Mouse (Mus musculus) forebrain, embryonic 13.5 days (tissue): Measurements from ENCODE around the gene Xirp1. TPM values are rescaled to one million over a fixed set of nuclear protein-coding genes. Genes with fewer than 3 reads are reported as not detected.
A peak's percentile ranks its signal among the peaks of the same experiment; 100 is the strongest.

Source experiments
- ATAC-seq: fragments of 200-750 bp; cut with Nextera tagmentation; 2 replicates; pipeline ENCODE4 v1.8.0; 2017
- H3K27ac ChIP-seq: fragments of 300-500 bp; sonication (generic); 2 replicates; pipeline ENCODE4 v1.5.1; 2015; ENCODE audit warnings: inconsistent platforms, mild to moderate bottlenecking, moderate library complexity
- H3K27me3 ChIP-seq: fragments of 300-500 bp; sonication (generic); 2 replicates; pipeline ENCODE4 v1.6.1; 2015; ENCODE audit warnings: mild to moderate bottlenecking, inconsistent platforms
- H3K36me3 ChIP-seq: fragments of 300-500 bp; sonication (generic); 2 replicates; pipeline ENCODE4 v1.6.1; 2015; ENCODE audit warnings: mild to moderate bottlenecking, inconsistent platforms; ENCODE audit not compliant: poor library complexity, severe bottlenecking
- H3K4me1 ChIP-seq: fragments of 300-500 bp; sonication (generic); 2 replicates; pipeline ENCODE4 v1.6.1; 2015; ENCODE audit warnings: inconsistent platforms
- H3K4me2 ChIP-seq: fragments of 300-500 bp; sonication (generic); 2 replicates; pipeline ENCODE4 v1.6.1; 2015; ENCODE audit warnings: inconsistent platforms, mild to moderate bottlenecking, moderate library complexity
- H3K4me3 ChIP-seq: fragments of 300-500 bp; sonication (generic); 2 replicates; pipeline ENCODE4 v1.5.1; 2015; ENCODE audit warnings: mild to moderate bottlenecking, inconsistent platforms
- H3K9ac ChIP-seq: fragments of 300-500 bp; sonication (generic); 2 replicates; pipeline ENCODE4 v1.6.1; 2015; ENCODE audit warnings: mild to moderate bottlenecking, inconsistent platforms
- H3K9me3 ChIP-seq: fragments of 300-500 bp; sonication (generic); replicated peaks from 2 replicates; pipeline ENCODE4 v1.6.1; 2016; ENCODE audit warnings: inconsistent platforms
- WGBS: fragments of 180-500 bp; shearing (Covaris S2); methylation state at CpG from one replicate; pipeline ENCODE4 v1.1.7; 2015; 5-methylcytosine and 5-hydroxymethylcytosine counted together
- polyA plus RNA-seq: library from polyadenylated mRNA; unstranded; fragments of >200 nt; fragmentation: Nextera tagmentation; extraction: Ambion mirVana; gene quantifications from 2 replicates; pipeline ENCODE4 v1.2.1, GENCODE M21; 2015

The Xirp1 gene
- polyA plus RNA-seq, 1 experiment from 2014 or later: not detected

- Histone ChIP-seq H3K4me3 (no peak overlapping the region), H3K9me3 (0 out of 2 replicates have a peak, but pooled peaks cover 4% of the 10 kb centered on the region), H3K36me3 (no peaks in the 10 kb centered on the region), H3K27ac (no peak overlapping the region), H3K4me1 (no peaks in the 10 kb centered on the region), H3K9ac (no peak overlapping the region), H3K4me2 (no peak overlapping the region), H3K27me3 (no peaks in the 10 kb centered on the region)
- ATAC-seq: no peak
- 84% methylated on average over 7 of the region's 7 CpGs for WGBS
Observed at GRCm38 (mm10) chr9:120043115-120043514, 19.7 kb upstream of the Xirp1 start.

GRCm38 (mm10) chr9:120037414-120037813, 14.0 kb upstream of the Xirp1 start:
- H3K4me1 ChIP-seq: no peaks in the 10 kb centered on the region
- no peak overlapping the region for H3K27ac ChIP-seq
- WGBS: 83% methylated on average over 7 of the region's 7 CpGs
- 0 out of 2 replicates have a peak, but pooled peaks cover 4% of the 10 kb centered on the region for H3K9me3 ChIP-seq
- no peak overlapping the region for H3K9ac ChIP-seq
- no peaks in the 10 kb centered on the region for H3K27me3 ChIP-seq
- H3K36me3 ChIP-seq: no peaks in the 10 kb centered on the region
- no peak overlapping the region for H3K4me2 ChIP-seq
- H3K4me3 ChIP-seq: no peak overlapping the region
- ATAC-seq: no peak

DNA sequence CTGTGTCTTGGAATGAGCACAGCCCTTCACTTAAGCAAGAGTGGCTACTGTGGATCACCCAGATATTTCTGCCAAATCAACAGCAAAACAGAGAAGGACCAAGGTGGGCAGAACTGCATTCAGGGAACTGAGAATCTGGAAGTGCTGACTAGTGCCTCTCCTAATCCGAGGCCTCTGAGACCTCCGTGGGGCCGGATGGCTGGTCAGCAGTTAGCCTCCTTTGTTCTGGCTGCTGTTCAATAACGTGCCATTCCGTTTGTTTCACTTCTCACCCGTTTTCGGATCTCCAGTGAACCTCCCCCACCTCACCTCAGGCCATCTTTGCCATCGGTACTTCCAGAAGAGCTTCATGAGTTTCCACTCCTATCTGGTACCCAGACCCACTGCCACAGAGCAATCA, 11.0 kb upstream of the Xirp1 start:
- no peaks in the 10 kb centered on the region for H3K4me1 ChIP-seq
- no peaks in the 10 kb centered on the region for H3K36me3 ChIP-seq
- 71% methylated on average over 8 of the region's 8 CpGs for WGBS
- H3K4me3 ChIP-seq: no peak overlapping the region
- H3K4me2 ChIP-seq: no peak overlapping the region
- H3K27ac ChIP-seq: no peak overlapping the region
- no peak overlapping the region for H3K9ac ChIP-seq
- no peaks in the 10 kb centered on the region for H3K27me3 ChIP-seq
- no peaks in the 10 kb centered on the region for H3K9me3 ChIP-seq
- no peak for ATAC-seq

DNA sequence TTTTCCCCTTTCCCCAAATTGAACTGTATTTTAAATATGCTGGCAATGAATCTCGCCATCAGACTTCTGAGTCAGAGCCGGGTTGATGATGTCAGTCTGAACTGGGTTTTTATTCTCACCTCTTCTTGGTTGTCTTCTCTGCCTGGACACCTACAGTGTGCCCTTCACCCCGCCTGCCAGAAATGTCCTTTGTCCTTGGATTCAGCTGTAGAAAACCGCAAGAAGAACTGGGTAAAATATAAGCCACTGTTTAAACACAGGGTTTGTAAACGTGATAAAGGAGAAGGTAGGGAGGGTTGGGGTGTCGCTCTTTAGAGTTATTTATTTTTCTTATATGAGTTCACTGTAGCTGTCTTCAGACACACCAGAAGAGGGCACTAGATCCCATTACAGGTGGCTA, 9.3 kb upstream of the Xirp1 start:
- Histone ChIP-seq H3K4me2 (no peak overlapping the region), H3K9me3 (no peaks in the 10 kb centered on the region), H3K4me1 (no peaks in the 10 kb centered on the region), H3K9ac (no peak overlapping the region), H3K4me3 (no peak overlapping the region), H3K27me3 (no peaks in the 10 kb centered on the region), H3K36me3 (no peaks in the 10 kb centered on the region), H3K27ac (no peak overlapping the region)
- no peak for ATAC-seq
- 84% methylated on average over 6 of the region's 6 CpGs for WGBS

DNA sequence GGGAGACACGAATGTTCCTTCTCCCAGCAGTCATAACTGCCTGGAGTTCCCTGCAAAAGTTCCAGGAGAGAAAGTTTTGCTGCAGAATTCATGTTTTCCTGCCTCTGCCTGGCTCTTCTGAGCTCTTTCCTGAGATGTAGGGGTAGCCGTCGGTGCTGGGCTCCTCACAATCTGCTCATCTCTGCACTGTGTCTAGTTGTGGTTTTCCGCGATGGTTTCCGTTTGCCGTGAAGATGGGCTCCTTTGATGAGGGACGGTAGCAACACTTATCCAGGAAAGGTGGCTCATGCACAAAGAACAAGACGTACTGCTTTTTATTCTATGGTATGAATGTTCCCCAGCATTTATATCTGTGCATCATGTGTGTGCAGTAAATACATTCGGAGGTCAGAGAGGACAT, 7.0 kb upstream of the Xirp1 start:
- H3K27me3 ChIP-seq: no peaks in the 10 kb centered on the region
- no peaks in the 10 kb centered on the region for H3K36me3 ChIP-seq
- ATAC-seq: no peak
- no peak overlapping the region for H3K4me2 ChIP-seq
- no peak overlapping the region for H3K9ac ChIP-seq
- H3K4me1 ChIP-seq: no peaks in the 10 kb centered on the region
- WGBS: 91% methylated on average over 10 of the region's 10 CpGs
- no peak overlapping the region for H3K27ac ChIP-seq
- no peaks in the 10 kb centered on the region for H3K9me3 ChIP-seq
- no peak overlapping the region for H3K4me3 ChIP-seq

DNA sequence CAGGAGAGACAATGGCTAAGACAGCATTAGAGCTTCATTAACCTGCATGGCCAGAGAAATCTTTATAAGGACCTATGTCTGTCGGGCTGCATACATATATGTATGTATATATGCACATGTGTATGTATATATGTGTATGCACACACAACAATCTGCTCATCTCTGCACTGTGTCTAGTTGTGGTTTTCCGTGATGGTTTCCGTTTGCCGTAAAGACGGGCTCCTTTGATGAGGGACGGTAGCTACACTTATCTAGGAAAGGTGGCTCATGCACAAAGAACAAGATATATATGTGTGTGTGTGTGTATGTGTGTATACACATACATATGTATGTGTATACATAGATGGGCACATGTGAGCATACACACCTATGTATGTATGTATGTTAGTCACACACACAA, 6.5 kb upstream of the Xirp1 start:
- no peak overlapping the region for H3K4me3 ChIP-seq
- no peak overlapping the region for H3K27ac ChIP-seq
- no peaks in the 10 kb centered on the region for H3K4me1 ChIP-seq
- no peaks in the 10 kb centered on the region for H3K27me3 ChIP-seq
- WGBS: 94% methylated on average over 6 of the region's 6 CpGs
- H3K4me2 ChIP-seq: no peak overlapping the region
- no peak overlapping the region for H3K9ac ChIP-seq
- no peaks in the 10 kb centered on the region for H3K36me3 ChIP-seq
- H3K9me3 ChIP-seq: no peaks in the 10 kb centered on the region
- ATAC-seq: no peak

DNA sequence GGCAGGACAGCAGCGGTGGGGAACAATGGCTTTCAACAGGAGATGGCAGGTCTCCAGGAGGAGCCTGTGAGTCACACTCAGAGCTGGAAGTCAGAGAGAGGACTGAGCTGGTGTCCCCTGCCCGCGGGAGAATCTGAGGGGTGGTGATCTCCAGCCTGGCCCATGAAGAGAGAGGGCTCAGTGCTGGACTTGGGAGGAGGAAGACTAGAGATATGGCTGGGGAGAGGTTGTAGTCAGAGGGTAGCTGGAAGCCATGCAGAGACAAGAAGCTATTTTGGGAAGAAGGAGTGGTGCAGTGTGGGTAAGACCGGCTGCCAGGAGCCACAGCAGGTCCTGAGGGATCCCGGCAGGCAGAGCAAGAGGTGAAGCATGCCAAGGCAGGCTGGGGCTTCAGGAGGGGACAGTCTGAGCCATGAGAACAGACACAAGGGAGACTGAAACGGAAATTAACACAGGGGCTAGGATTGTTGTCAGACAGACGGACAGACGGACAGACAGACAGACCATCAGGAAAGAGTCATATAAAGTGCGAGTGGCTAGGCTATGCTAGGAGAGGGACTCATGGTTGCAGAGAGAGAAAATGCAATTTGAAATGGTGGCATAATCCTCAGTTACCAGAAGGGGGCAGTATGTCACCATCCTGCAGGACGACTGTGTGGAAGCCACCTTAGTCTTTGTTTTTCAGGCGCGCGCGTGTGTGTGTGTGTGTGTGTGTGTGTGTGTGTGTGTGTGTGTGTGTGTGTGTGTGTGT, 4.2 kb upstream of the Xirp1 start:
- ATAC-seq: peak; percentile 66; the same call in 1 of the 2 replicates
- Histone ChIP-seq H3K4me3 (no peak overlapping the region), H3K27ac (no peak overlapping the region), H3K9me3 (no peaks in the 10 kb centered on the region), H3K4me1 (0 out of 2 replicates have a peak, but pooled peaks cover 5% of the 10 kb centered on the region), H3K4me2 (no peak overlapping the region), H3K27me3 (no peaks in the 10 kb centered on the region), H3K36me3 (no peaks in the 10 kb centered on the region), H3K9ac (no peak overlapping the region)
- 28% methylated on average over 14 of the region's 14 CpGs for WGBS

GRCm38 (mm10) chr9:120024625-120025024, 1.2 kb upstream of the Xirp1 start:
- Histone ChIP-seq H3K4me3 (no peak overlapping the region), H3K27me3 (no peaks in the 10 kb centered on the region), H3K27ac (no peak overlapping the region), H3K4me1 (0 out of 2 replicates have a peak, but pooled peaks cover 5% of the 10 kb centered on the region), H3K9me3 (no peaks in the 10 kb centered on the region), H3K9ac (no peak overlapping the region), H3K36me3 (no peaks in the 10 kb centered on the region), H3K4me2 (no peak overlapping the region)
- ATAC-seq: no peak
- WGBS: 86% methylated on average over 5 of the region's 5 CpGs

GRCm38 (mm10) chr9:120024171-120024570, 773 bp upstream of the Xirp1 start:
- Histone ChIP-seq H3K27me3 (no peaks in the 10 kb centered on the region), H3K9me3 (no peaks in the 10 kb centered on the region), H3K4me3 (no peak overlapping the region), H3K9ac (no peak overlapping the region), H3K27ac (no peak overlapping the region), H3K4me2 (no peak overlapping the region), H3K4me1 (0 out of 2 replicates have a peak, but pooled peaks cover 5% of the 10 kb centered on the region), H3K36me3 (no peaks in the 10 kb centered on the region)
- ATAC-seq: no peak
- WGBS: 68% methylated on average over 10 of the region's 10 CpGs

GRCm38 (mm10) chr9:120021164-120021563, 2.2 kb downstream of the Xirp1 start:
- WGBS: 74% methylated on average over 5 of the region's 5 CpGs
- no peak overlapping the region for H3K9ac ChIP-seq
- no peaks in the 10 kb centered on the region for H3K9me3 ChIP-seq
- no peak overlapping the region for H3K27ac ChIP-seq
- H3K4me3 ChIP-seq: no peak overlapping the region
- H3K27me3 ChIP-seq: no peaks in the 10 kb centered on the region
- no peak for ATAC-seq
- no peak overlapping the region for H3K4me2 ChIP-seq
- H3K36me3 ChIP-seq: no peaks in the 10 kb centered on the region
- H3K4me1 ChIP-seq: 0 out of 2 replicates have a peak, but pooled peaks cover 5% of the 10 kb centered on the region

DNA sequence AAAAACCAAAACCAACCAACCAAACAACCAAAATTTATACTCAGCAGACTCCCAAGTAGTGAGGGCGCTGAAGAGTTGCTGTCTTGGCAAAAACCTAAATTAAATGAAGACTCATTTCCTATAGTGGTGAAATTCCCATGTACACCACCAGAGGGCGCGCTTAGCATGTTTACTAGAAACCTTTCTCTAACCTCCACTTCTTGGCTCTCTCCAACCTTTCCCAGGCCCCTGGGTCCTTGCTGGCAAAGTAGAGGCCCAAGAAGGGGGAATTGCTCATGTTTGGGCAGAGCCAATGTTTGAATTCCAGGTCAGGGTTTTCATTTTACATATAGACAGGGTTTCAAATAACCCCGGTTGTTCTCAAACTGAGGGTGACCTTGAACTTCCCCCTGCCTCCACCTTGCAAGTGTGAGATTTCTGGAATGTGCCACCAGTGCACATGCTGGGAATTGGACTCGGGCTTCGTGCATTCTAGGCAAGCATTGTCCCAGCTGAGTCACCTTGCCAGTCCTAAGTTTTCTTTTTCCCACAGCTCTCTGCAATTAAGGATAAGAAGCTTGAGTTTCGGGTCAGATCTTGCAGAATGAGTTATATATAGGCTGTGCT, 3.0 kb downstream of the Xirp1 start:
- H3K36me3 ChIP-seq: no peaks in the 10 kb centered on the region
- no peak overlapping the region for H3K9ac ChIP-seq
- WGBS: 43% methylated on average over 7 of the region's 7 CpGs
- no peak overlapping the region for H3K4me2 ChIP-seq
- no peak overlapping the region for H3K27ac ChIP-seq
- H3K27me3 ChIP-seq: no peaks in the 10 kb centered on the region
- no peak for ATAC-seq
- H3K4me1 ChIP-seq: 0 out of 2 replicates have a peak, but pooled peaks cover 5% of the 10 kb centered on the region
- no peaks in the 10 kb centered on the region for H3K9me3 ChIP-seq
- no peak overlapping the region for H3K4me3 ChIP-seq

- Histone ChIP-seq H3K9ac (0 out of 2 replicates have a peak overlapping the region, but pooled peaks have one; percentile 8), H3K4me3 (no peak overlapping the region), H3K27ac (no peak overlapping the region), H3K4me2 (no peak overlapping the region), H3K4me1 (0 out of 2 replicates have a peak, but pooled peaks cover 4% of the 10 kb centered on the region), H3K36me3 (no peaks in the 10 kb centered on the region), H3K9me3 (no peaks in the 10 kb centered on the region), H3K27me3 (no peaks in the 10 kb centered on the region)
- no peak for ATAC-seq
- WGBS: 75% methylated on average over 10 of the region's 10 CpGs
Observed at GRCm38 (mm10) chr9:120016956-120017355, 6.4 kb downstream of the Xirp1 start.
